Mouse (Mus musculus): ENCODE data around the gene Lims1.

- no peak for TF ChIP-seq CTCF (IDR thresholded peaks at IDR 0.05; ENCODE audit: low read depth, low read length)
- no peak for TF ChIP-seq POLR2A (IDR thresholded peaks at IDR 0.05; ENCODE audit: extremely low read depth, insufficient read depth, low read length)
Measured at GRCm38 (mm10) chr10:58364770-58365515, 41.7 kb downstream of the Lims1 start.

All from liver, adult 2 months (tissue).